Mouse (Mus musculus) testis, adult 2 months (tissue): Measurements from ENCODE around the gene Lrsam1.

Experiments used
- CTCF ChIP-seq: fragments of 200-500 bp; IDR thresholded peaks from 2 replicates; pipeline ENCODE4 v1.5.1; 2012; ENCODE audit warnings: low read depth, mild to moderate bottlenecking, inconsistent platforms, low read length, moderate library complexity; ENCODE audit not compliant: control insufficient read depth, insufficient read depth, insufficient replicate concordance
- POLR2A ChIP-seq: fragments of 200-500 bp; IDR thresholded peaks from 2 replicates; pipeline ENCODE4 v1.6.1; 2012; ENCODE audit warnings: low read depth, mild to moderate bottlenecking, inconsistent platforms, low read length, moderate library complexity; ENCODE audit not compliant: control insufficient read depth

DNA sequence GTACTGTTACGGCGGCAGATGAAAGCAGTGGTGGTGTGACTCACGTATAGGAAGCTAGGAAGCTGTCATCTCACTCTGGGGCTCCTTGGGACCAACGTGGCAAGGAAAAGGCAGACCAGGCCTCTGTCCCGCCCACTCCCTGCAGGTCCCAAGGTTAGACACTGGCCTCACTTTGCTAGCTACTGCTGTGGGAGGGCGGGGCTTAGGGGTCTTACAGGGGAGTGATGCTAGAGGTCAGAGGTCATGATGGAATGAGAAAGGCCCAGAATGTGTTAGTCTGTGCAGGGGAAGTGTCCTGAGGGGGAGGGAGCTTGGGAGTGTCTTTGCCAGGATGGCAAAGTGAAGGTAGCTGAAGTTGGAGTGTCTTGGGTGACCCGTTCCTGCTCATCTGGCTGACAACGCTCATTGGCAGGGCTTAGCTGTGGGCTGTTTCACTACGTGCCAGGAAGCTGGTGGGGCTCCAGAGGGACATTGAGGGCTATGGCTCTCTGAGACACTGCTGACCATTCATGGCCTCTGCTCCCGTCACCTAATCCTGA is 37.0 kb downstream of the Lrsam1 start:
- TF ChIP-seq POLR2A, result no peak
- no peak for TF ChIP-seq CTCF
